Mouse (Mus musculus): ENCODE measurements around the gene Cxcr6. TPM values are rescaled to one million over a fixed set of nuclear protein-coding genes. Genes with fewer than 3 reads are reported as not detected.

The Cxcr6 gene
- under 1 TPM in 1 of 2 experiments, not detected in 1; 0.17 TPM for total RNA-seq (2021)
- long read RNA-seq, experiment 1, result 0 reads
- long read RNA-seq, experiment 2, result 0 reads

DNA sequence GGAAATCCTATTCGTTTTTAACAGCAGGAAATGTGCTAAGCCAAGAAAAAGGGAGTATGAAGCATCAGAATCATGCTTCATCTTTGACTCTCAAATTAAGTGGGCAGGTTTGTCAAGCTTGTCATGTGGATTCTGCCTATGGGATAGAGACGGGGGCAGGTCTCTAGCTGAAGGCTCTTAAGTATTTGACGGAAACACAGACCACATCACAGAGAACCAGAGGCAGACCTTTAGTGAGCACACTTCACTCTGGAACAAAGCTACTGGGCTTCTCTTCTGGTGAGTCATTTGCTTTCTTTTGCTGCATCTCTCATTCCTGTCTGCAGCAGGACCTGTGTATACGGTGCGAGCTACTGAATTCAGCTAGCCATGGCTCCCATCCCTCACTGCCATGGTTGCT lies at the start of gene Cxcr6:
Cxcr6 (plus strand) TSS at position 209 of the 400 bp plus-strand sequence.
- DNase-seq, result no peak

DNA sequence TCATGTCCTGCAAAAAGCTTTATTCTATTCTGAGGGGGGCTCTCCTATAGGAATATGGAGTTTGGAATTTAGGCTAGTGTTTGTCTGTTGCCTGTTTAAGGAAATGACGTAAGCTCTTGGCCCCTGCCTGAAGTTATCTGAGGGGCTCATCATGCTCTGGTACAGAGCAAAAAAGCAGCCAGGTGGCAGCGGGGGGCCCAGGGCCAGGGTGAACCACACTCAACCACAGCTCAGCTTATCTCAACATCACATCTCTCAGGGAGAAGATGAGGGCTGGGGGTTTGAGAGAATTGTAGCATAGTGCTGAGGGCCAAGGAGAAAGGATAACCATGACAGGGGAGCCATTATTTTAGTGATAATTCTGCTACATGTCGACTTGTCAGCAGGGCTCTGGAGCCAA lies 49.5 kb upstream of the Cxcr6 start:
- no peak for DNase-seq

DNA sequence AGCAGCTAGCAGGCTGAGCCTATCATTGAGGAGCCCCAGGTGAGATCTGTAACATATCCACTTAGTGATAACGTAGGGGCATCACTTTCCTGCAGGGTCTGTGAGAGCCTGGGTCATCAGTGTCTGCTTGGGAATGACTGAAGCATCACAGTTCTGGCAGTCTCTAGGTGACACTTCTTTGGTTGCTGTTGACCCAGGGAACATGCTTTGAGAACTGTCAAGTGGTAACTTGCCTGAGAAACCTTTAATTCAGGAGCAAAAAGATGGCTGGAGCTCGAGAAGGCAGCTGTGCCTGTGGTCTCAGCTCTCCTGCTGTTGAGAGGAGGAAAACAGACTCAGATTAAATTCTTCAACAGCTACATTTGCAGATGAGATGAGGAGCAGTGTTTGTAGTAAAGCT lies 48.9 kb upstream of the Cxcr6 start:
- DNase-seq, result no peak

DNA sequence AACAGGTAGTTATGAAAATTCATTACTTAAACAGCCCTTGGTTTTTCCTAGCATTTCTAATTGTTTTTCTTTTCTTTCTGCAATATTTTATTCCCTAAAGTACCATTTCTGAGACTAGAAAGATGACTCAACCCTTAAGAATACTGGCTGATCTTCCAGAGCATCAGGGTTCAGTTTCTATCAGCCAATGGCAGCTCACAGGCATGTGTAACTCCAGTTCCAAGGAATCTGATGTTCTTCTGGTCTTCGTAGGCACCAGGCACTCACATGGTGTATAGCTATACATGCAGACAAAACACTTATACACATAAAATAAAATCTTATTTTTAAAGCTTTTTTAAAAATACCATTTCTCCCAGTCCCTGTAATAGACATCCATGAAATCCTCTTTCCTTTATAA lies 48.1 kb upstream of the Cxcr6 start:
- DNase-seq, result no peak

DNA sequence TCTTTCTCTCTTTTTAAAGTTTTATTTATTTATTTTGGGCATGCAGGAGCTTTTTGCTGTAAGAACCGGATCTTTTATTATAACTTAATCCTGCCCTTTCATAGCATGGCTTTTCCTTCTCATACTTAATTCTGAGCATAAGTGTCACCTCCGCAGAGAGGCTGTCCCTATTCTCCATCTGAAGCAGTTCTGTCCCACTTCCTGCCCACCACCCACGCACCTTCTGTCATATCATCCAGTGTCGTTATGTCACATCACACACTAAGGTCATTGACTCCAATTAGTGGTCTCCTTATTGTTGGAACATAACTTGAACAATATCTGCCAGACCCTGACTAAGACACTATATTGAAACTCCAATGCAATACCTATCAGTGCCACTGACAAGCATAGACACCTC lies 47.6 kb upstream of the Cxcr6 start:
- no peak for DNase-seq

DNA sequence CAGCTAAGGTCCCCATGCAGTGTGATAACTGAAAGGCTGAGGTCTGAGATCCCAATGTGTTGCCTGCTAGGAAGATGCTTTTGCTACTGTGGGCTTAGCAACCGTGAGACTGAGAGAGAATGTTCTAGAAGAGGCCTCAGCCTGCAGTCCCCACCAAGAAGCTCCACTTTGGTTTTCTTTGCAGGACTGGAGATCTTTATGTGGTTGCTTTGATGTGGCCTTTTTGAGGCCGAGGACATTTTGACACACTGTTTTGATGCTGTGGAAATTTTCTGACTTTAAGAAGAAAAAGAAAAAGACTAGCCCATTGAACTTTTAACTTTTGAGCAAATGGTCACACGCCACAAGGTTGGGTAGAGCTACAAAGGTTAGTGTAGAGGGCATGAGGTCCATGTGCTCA lies 45.5 kb upstream of the Cxcr6 start:
- DNase-seq, result no peak

DNA sequence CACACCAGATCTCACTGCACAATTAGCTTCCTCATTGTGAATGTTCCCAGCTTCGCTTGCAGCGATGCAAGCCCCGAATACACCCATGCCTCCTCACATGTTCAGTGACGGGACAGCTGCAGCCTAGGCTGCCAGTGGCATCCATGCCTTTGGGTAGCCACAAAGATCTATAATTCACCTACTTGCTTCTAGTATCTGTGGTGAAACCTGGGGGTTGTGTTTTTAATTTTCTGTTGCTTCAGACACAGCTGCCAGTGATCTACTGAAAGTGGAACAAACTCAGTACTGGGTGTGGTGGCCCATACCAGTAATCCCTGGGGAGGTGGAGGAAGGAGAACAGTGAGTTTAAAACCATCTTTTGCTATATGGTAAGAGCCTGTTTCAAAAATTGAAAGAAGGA lies 43.4 kb upstream of the Cxcr6 start:
- no peak for DNase-seq

DNA sequence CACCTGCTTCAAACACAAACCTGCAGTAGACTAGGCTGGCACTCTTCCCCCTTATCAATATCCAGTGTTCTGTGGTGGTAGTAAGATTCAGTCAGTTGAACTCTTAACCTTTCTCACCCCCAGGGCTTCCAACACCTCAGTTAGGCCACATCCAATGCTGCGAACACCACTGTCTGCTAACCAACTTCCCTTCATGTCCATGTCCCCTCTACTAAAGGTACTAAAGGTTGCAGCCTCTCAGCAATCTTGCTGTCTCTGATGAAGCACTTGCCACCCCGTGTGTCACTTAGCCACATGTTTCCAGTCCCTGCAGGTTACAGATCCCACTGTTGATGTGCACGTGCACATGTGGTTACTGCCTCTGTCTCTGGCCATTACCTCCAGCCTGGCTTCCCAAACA lies 42.5 kb upstream of the Cxcr6 start:
- DNase-seq, result no peak

DNA sequence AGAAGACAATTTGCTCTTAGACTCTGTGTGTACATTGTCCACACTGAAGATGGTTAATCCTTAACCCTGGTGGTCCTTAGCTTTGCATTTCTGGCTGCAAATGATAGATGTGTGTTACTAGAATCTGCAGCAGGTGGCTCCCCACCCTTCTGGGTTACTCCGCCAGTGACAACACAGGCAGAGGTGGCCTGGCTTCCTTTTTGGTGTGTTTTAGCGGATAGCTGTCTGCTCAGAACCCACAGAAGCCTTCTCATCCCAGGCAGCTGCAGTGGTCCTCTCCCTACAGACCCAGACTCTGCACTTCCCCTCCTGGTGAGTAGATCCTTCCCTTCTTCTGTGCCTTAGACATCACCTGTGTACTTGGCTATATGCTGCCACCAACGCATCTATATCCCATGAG lies 39.3 kb upstream of the Cxcr6 start:
- DNase-seq, result no peak

DNA sequence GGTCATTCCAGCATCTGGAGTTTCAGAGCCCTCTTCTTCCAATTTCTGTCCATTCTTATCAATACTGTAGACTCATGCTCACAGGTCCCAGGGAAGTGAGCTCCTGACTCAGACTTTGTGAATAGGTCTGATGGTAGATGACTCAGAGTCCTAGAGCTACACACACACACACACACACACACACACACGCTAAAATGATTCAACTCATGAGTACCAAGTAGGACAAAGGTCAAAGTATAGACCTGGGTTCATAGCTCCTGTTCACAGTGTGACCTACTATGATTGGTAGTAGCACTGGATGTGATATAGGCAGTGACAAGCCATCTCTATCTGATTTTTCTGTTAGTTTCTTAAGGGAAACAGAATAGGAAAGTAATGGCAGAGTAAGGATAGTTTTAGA lies 37.8 kb upstream of the Cxcr6 start:
- peak; percentile 15 to 59 for DNase-seq

DNA sequence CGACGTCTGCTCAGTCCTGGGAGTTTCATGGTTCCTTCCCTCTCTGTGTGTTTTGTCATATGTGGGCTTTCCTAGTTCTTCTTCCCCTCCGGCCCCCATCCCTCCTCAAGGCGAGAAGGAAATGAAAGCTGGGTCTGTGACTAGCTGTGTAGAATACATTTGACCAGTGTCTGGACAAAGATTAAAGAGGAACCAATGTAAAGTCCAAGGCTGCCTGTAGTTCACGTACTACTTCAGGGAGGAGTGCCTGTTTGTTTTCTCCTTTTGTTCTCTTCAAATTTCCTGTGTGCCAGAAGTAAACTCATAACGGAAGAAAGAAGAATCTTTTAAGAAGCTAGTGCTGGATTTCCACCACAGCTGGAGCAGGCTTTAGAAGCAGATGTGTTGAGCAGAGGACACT lies 36.7 kb upstream of the Cxcr6 start:
- DNase-seq, result peak in 1 of 2 experiments; percentile 8

DNA sequence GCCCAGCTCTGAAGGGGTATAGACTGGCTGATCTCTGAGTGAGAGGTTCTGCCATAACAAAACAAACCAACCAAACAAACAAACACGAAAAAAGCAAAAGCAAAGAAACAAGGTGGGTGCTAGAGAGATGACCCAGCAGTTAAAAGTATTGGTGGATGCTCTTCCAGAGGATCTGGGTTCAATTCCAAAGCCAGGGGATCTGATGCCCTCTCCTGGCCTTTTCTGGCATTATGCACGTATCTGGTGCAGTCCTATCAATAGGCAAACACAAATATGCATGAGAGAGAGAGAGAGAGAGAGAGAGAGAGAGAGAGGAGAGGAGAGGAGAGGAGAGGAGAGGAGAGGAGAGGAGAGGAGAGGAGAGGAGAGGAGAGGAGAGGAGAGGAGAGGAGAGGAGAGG lies 33.0 kb upstream of the Cxcr6 start:
- DNase-seq, result peak in 1 of 2 experiments; percentile 36

DNA sequence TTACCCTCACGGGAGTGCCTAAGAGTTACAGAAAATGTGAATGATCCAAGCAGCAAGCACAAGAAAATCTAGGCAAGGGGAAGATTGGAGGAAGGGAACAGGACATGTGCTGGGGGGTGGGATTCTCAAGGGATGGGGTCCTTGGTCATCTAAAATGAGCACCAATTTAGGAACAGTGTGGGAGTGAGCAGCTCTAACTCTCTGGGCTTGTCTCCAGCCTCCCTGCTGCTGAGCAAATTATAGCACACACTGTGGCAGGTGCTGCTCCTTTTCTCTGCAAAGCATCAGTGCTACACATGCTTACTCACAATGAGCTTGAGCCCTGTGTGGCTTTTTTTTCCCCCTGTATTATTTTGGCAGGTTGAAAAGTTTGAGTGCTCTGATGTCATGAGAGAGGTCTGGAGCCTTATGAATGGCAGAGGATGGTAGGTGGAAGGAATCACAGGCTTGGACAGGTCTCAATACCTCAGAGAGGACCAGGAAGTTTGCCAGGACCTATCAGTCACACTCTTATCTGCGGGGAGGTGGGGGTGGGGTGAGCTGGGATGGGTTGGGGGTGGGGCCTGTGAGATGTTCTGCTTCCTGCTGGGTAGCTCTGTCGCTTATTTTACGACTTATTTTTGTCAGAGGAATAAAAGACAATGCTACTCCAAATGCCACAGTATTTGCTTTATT lies 17.3 kb upstream of the Cxcr6 start:
- no peak for DNase-seq

DNA sequence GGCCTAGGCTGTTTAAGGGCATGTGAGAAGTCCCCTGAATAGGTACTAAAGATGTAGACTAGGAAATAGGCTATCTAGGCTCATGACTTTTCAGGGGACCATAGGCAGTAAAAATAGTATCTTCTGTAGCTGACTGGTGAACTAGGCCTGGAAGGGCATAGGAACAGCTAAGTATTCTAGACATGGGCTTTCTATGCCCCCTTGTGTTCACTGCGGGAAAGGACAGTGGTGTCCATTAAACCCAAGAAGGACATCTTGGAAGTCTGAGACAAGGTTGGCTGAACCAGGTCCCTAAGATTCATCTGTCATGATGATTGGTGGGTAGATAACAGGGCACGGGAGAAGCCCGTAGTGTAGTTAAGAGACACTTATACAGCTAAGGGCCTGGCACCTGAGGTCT lies 10.1 kb upstream of the Cxcr6 start:
- DNase-seq, result peak; percentile 24 to 34

DNA sequence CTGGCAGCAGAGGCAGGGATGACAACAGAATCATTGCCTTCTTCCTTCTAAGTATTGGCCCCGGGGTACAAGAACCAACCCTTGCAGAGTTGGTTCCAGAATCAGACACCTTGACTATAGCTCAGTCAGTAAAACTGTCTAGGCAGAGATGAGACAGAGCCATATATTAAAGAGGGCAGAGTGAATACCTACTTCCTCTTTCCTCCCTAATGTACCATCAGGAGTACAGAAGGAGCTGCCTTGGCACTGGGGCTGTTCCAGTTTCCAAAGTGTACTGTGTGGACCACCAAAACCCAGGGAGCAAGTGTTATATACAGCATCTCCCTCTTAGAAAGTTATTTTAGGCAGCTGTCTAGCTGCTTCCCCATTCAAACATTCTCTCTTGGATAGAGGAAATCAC lies 4.7 kb upstream of the Cxcr6 start:
- no peak for DNase-seq

DNA sequence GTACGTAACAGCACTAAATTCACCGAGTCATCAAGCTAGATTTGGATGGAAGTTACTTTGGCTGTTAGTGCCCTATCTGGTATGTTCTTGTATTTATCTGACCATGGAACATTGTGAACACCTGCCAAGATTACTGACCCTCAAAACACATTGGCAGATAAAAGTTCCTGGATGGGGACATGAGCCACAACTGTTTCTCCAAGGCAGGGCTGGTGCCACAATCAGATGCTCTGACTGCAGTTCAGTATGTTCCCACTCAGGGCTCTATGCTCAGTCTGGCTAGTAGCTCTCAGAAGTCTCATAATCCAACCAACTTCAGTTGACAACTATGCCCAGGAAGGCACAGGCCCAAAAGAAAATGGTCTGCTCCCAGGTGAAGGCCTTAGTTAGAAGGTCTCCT lies 3.9 kb upstream of the Cxcr6 start:
- DNase-seq, result no peak

DNA sequence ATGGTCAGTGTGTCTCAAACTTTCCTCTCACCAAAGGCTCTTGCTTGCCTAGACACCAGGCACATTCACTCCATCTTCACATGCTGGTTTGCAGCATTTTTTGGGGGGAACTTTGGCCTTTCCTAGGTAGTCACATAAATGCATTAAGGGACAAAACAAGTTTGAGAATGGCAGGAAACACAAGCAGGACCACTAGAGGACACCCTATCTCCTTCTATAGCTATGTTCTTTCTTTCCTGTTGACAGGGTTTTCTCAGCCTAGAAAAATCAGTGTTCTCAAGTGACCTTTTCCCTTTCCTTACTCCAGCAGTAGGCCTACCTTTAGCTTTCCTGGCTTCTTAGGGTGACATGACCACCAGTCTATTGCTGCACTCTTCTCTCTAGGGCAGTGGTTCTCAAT lies 3.4 kb upstream of the Cxcr6 start:
- DNase-seq, result no peak

DNA sequence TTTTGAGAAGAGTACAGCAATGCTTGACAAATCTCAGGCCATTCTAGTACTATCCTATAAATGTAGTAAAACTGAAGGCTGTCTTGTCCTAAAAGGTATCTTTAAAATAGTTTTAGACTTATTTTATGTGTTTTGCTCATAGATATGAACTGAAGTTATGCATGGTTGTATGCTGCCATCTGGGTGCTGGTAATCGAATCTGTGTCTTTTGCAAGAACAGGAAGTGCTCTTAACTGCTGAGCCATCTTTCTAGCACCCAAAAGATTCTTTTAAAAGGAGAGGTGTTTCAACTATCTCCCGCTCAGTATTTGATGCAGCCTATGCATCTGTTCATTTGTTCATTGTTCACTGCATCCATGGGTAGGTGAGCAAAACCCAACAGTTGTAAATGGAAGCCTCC lies 1.0 kb upstream of the Cxcr6 start:
- DNase-seq, result no peak

DNA sequence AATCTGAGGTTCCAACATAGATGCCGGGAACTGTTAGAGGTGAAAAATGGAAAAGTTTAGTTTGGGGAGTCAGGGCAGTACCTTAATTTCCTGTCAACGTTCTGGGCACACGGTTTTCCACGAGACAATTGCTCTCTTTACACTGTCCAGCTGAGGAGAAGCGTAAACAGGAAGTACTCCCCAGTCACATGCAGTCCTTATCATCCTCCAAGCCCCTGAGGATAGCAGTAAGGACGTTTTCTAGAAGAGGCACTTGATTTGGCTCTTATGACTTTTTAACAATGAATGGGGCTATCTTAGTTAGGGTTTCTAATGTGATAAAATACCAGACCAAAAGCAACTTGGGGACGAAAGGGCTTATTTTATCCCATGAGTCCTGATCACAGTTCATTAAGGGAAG lies 2.3 kb downstream of the Cxcr6 start:
- DNase-seq, result no peak

DNA sequence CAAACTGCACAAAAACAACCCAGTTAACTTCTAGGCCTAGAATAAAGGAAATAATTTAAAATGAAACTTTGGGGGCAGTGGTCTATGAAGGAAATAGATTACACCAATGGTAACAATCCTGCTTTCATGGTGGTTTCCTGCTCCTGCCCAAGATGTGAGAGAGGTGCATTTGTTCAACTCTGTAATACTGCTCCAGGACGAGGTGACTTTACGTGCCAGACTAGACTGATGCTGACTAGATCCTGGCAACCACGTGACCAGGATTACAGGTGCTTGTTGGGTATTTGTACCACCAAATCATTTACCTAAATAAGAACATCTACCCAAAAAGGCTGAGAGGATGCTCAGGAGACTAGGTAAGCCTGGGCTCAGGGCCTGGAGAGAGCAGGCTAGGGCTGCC lies 5.6 kb downstream of the Cxcr6 start:
- no peak for DNase-seq

DNA sequence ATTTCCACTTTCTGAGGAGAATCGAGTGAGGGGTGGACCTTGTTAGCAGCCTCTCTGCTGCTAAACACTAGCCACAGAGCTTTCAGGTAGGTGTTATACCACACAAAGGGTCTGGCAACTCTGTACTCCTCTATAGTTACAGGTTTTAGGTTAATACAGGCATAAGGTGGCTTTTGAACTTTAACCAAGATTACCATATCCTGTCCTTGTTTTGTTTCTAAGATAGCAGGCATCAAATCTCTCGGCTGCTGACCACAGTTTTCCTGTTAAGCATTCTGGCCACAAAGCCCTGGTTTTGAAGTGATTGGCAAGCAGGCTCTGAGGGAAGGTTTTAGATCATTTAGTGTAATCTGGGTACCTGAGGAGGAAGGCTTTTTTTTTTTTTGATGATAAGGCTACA lies 8.1 kb downstream of the Cxcr6 start:
- no peak for DNase-seq

DNA sequence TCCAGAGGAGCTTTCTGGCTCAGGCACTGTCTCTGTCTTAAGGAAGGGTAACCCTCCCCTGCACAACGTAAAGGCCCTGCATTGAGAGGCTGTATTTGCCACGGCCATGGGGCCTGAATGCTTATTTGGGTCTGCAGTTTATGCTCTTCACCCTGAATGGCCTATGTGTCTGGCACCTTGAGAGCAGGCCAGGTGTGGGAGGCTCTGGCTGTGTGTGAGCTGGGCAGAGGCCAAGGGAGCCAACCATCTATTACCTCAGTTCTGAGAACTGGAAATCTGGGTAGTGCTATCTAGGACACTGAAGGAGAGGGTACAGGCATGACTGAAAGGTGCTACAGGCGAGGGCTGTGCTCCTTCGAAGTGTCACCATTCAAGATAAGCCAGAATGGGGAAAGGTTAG lies 8.5 kb downstream of the Cxcr6 start:
- DNase-seq, result no peak

DNA sequence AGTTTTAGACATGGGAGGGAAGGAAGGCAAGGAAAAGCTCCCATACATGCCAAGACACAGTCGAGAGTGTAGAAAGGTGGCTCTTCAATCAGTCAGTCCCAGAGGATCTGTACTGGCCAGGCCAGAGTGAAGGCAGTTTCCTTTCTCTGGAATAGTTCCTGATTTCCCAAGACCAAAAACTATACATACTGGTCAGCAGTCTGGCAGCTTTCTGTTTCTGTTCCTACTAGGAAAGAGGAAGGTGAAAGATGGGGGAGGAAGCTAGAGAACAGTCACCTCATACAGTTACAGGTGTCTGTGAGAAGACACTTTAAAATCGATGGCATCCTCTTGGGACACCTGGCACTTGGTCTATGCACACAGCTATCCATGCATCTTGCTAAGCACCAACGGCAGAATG lies 9.2 kb downstream of the Cxcr6 start:
- no peak for DNase-seq

DNA sequence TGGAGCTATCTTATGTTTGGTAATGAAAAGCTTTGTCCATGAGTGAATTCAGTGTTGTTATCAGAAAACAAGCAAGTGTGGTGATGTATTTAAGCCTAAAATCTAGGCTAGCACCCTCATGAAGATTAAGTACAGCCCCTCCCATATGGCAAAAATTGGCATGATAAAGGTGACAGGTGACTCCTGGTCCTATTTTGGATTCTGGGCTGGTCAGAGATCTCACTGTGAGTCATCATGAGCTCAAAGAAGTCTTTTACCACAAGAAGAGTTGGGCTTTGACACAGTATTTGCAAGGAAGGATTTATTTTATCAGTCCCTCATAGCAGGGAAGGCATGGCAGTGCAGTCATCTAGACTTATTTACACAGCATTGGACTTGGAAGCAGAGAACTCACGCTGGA lies 9.7 kb downstream of the Cxcr6 start:
- DNase-seq, result no peak

DNA sequence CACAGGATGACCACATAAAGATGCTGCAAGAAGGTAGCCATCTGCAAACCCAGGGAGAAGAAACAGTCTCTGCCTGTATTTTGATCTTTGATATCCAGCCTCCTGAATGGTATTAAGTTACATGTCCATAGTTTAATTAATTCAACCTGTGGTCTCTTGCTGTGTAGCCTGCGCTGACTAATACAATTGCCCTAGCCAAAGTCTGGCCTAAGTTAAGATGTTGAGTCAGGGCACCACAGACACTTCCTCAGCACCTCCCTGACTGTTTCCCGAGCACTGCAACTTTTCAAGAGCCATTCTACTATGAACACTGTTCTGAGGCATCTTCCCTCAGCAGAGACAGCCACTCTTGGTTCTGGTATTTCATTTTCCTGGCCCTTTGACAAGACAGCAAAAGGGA lies 12.3 kb downstream of the Cxcr6 start:
- no peak for DNase-seq

Data from adrenal gland, postnatal 36 days (tissue).